ENCODE assay signal across 8 mouse cellular contexts in the genomic region with DNA sequence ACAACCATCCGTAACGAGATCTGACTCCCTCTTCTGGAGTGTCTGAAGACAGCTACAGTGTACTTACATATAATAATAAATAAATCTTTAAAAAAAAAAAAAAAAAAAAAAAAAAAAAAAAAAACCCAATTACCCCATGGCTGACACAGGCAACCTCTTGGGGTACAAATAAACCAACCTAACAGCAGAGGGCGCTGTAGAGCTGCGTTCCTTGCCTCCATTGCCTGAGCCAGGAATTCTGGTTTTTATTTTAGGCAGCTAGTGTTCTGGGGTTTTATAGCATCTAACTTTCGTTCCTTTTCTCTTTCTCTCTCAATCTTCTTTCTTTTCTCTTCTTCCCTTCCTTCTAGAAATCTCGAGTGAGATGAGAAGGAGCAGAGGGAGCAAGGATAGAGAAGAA. TPM values are rescaled to one million over a fixed set of nuclear protein-coding genes. Genes with fewer than 3 reads are reported as not detected.
DNase-seq lines count a peak whose midpoint lies in the region; ATAC-seq and TF ChIP-seq lines count a peak whose summit lies in the region.
"Not testable (repeated sequence)": the region's sequence is repeated elsewhere in the genome, so short reads cannot be mapped to it uniquely, and the experiment has no call there.

No protein-coding gene starts in this region.

- peak; percentile 70 for DNase-seq in ES-E14 (ENCODE audit: low read depth, low spot score)
- DNase-seq in c-Kit-positive CD71-positive TER-119-negative erythroid progenitor cells, embryonic 14.5 days (ENCODE audit: low read depth) = peak; percentile 81
- peak; percentile 81 to 85 for DNase-seq in heart, postnatal 36 days
- DNase-seq in layer of hippocampus, adult 2 months (ENCODE audit: low spot score in 2 of 2) = peak; percentile 72 to 89
- peak; percentile 93 for DNase-seq in lung, embryonic 14.5 days
- DNase-seq in right cerebral cortex, adult 18-20 months = peak; percentile 74
- peak; percentile 70 for DNase-seq in thymus, postnatal 25 days

- TF ChIP-seq CTCF in layer of hippocampus, adult 2 months (conservative IDR thresholded peaks at IDR 0.05) = peak; percentile 82
- peak; percentile 75 for TF ChIP-seq CTCF in lung, embryonic 14.5 days (IDR thresholded peaks at IDR 0.05; ENCODE audit: low read depth)

- H3K27ac ChIP-seq in ES-E14 (ENCODE audit: insufficient read depth, low read depth, low read length, poor library complexity, severe bottlenecking); layer of hippocampus, adult 2 months; lung, embryonic 14.5 days (ENCODE audit: low read depth): not testable (repeated sequence)

- intact Hi-C loops in heart, postnatal 36 days (cut with DNase I) = loop anchor here (1.0 kb wide), 1 partner anchor 43 kb away; no protein-coding TSS in a partner anchor

- H3K36me3 ChIP-seq in ES-E14 (ENCODE audit: control insufficient read depth, insufficient read depth, low read length, poor library complexity, severe bottlenecking); lung, embryonic 14.5 days (ENCODE audit: insufficient read depth): not testable (repeated sequence)

- H3K9ac ChIP-seq in ES-E14 (ENCODE audit: insufficient read depth, low read depth, low read length, poor library complexity, severe bottlenecking); lung, embryonic 14.5 days: not testable (repeated sequence)

- not testable (repeated sequence) for H3K9me3 ChIP-seq in ES-E14 (ENCODE audit: control insufficient read depth, insufficient read depth, low read depth, low read length); lung, embryonic 14.5 days (ENCODE audit: low read depth, low read length)

- in situ Hi-C loops in ES-E14 (cut with MboI; ENCODE audit: low sequenced_read_pairs in 2 of 2, unreplicated experiment in 2 of 2) = not testable (repeated sequence)

- 10% methylated on average over 4 of the region's 6 CpGs for WGBS in lung, embryonic 14.5 days

- 0 out of 2 replicates have a peak, but pooled peaks have one; percentile 52 for ATAC-seq in erythroid progenitor cell, adult 5-6 weeks (replicated peaks; ENCODE audit: low FRiP score, poor library complexity, severe bottlenecking)
- ATAC-seq in lung, embryonic 14.5 days (ENCODE audit: insufficient read depth) = not testable (repeated sequence)

- not testable (repeated sequence) for H3K4me1 ChIP-seq in ES-E14 (ENCODE audit: control insufficient read depth in 2 of 2, insufficient read depth in 2 of 2, low read length in 2 of 2, poor library complexity in 1 of 2); lung, embryonic 14.5 days (ENCODE audit: insufficient read depth)

- not testable (repeated sequence) for H3K27me3 ChIP-seq in lung, embryonic 14.5 days (ENCODE audit: insufficient read depth, low read length)

- H3K4me3 ChIP-seq in ES-E14 (ENCODE audit: insufficient read depth in 1 of 2, low read depth in 1 of 2, low read length in 2 of 2, poor library complexity in 1 of 2, severe bottlenecking in 1 of 2); layer of hippocampus, adult 2 months; lung, embryonic 14.5 days (ENCODE audit: low read depth, low read length): not testable (repeated sequence)

- H3K4me2 ChIP-seq in lung, embryonic 14.5 days = not testable (repeated sequence)

TF ChIP-seq in ES-E14, 5 proteins besides CTCF, POLR2A, EP300 and RAD21:
- peak; percentile 98 for TF ChIP-seq ZNF384 (IDR thresholded peaks at IDR 0.05; ENCODE audit: low read depth, low read length)

RNA-seq across cellular contexts. Expression of gene Socs7, which starts 4.7 kb away (rescaled TPM):
- 14.3 and 14.5 TPM in 2 replicates for total RNA-seq in ES-E14 (2012; rRNA removed)
- total RNA-seq in erythroid progenitor cell, adult 5-6 weeks (2015; ENCODE audit: low replicate concordance) = 2.5 and 2.9 TPM in 2 replicates
- 5.4 and 6.0 TPM in 2 replicates for total RNA-seq in erythroid progenitor cell, adult 5-6 weeks (2017; ENCODE audit: low replicate concordance)
- 10 to 100 TPM; 18.3 to 19.6 TPM for total RNA-seq in heart, postnatal 36 days (2021)
- total RNA-seq in layer of hippocampus, adult 2 months (2021) = 10 to 100 TPM; 79.5 to 79.7 TPM
- 1.9 and 2.7 TPM in 2 replicates for polyA plus RNA-seq in lung, embryonic 14.5 days (2014; fragmentation: Nextera tagmentation; extraction: Ambion mirVana)

RNA-seq across cellular contexts. Expression of gene Gpr179, which starts 5.8 kb away (rescaled TPM):
- 0.31 and 0.53 TPM in 2 replicates for total RNA-seq in ES-E14 (2012; rRNA removed)
- not detected in 2 replicates for total RNA-seq in erythroid progenitor cell, adult 5-6 weeks (2015; ENCODE audit: low replicate concordance)
- 0.15 TPM in 1 of 2 replicates, not detected in the other for total RNA-seq in erythroid progenitor cell, adult 5-6 weeks (2017; ENCODE audit: low replicate concordance)
- total RNA-seq in heart, postnatal 36 days (2021) = under 1 TPM; 0.08 to 0.11 TPM
- under 1 TPM; 0.20 to 0.33 TPM for total RNA-seq in layer of hippocampus, adult 2 months (2021)
- polyA plus RNA-seq in lung, embryonic 14.5 days (2014; fragmentation: Nextera tagmentation; extraction: Ambion mirVana) = 0.08 and 0.09 TPM in 2 replicates

RNA-seq across cellular contexts. Expression of gene Mrpl45, which starts 42.1 kb away (rescaled TPM):
- 53.8 and 76.8 TPM in 2 replicates for total RNA-seq in ES-E14 (2012; rRNA removed)
- total RNA-seq in erythroid progenitor cell, adult 5-6 weeks (2015; ENCODE audit: low replicate concordance) = 13.4 and 15.5 TPM in 2 replicates
- 3.6 and 5.9 TPM in 2 replicates for total RNA-seq in erythroid progenitor cell, adult 5-6 weeks (2017; ENCODE audit: low replicate concordance)
- 10 to 100 TPM; 55.3 to 65.3 TPM for total RNA-seq in heart, postnatal 36 days (2021)
- 10 to 100 TPM; 24.9 to 30.3 TPM for total RNA-seq in layer of hippocampus, adult 2 months (2021)
- 46.0 and 48.1 TPM in 2 replicates for polyA plus RNA-seq in lung, embryonic 14.5 days (2014; fragmentation: Nextera tagmentation; extraction: Ambion mirVana)

RNA-seq across cellular contexts. Expression of gene Arhgap23, which starts 57.7 kb away (rescaled TPM):
- total RNA-seq in ES-E14 (2012; rRNA removed) = 22.6 and 26.3 TPM in 2 replicates
- 76.8 and 82.6 TPM in 2 replicates for total RNA-seq in erythroid progenitor cell, adult 5-6 weeks (2015; ENCODE audit: low replicate concordance)
- 65.7 and 71.1 TPM in 2 replicates for total RNA-seq in erythroid progenitor cell, adult 5-6 weeks (2017; ENCODE audit: low replicate concordance)
- 10 to 100 TPM; 16.0 to 18.0 TPM for total RNA-seq in heart, postnatal 36 days (2021)
- 10 to 100 TPM; 66.0 to 74.1 TPM for total RNA-seq in layer of hippocampus, adult 2 months (2021)
- 7.0 and 7.9 TPM in 2 replicates for polyA plus RNA-seq in lung, embryonic 14.5 days (2014; fragmentation: Nextera tagmentation; extraction: Ambion mirVana)
